In the genomic region with DNA sequence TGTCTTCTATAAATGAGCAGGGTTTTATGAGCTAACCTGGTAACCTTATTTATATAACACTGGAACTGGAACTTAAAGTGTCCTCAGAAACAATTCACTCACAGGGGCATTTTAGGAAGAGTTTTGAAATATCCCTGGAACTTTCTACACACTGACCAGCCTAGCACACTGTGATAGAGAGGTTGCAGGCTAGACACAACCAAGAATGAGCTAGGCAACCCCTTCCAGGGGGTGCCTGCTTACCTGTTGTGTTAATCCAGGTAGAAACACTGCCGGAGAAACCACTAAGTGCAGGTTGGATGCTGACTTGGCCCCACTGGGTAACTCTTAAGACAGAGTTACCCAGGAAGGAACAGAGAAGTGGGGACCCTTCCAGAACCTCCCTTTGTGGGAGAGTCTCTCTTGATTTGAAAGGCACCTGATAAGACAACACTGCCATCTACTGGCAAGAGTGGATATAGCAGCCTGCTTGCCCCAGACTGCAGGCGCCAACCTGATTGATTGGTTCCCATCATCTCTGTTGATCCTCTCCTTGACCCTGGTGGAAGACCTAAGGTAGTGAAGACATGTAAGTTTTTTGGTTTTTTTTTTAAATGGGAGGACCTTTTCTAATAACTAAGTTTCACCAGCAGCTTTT, we compare ENCODE assay signal across 8 mouse cellular contexts. TPM values are rescaled to one million over a fixed set of nuclear protein-coding genes. Genes with fewer than 3 reads are reported as not detected.
DNase-seq lines count a peak whose midpoint lies in the region; ATAC-seq lines count a peak whose summit lies in the region.

No protein-coding gene starts in this region.

- no peaks in the 10 kb centered on the region for H3K36me3 ChIP-seq in forebrain, embryonic 16.5 days (ENCODE audit: control insufficient read depth, insufficient read depth)
- H3K36me3 ChIP-seq in hindbrain, embryonic 13.5 days, result no peaks in the 10 kb centered on the region

- no peaks in the 10 kb centered on the region for H3K4me1 ChIP-seq in forebrain, embryonic 16.5 days (replicated peaks; ENCODE audit: control insufficient read depth, insufficient read depth, low read length)
- 0 out of 2 replicates have a peak, but pooled peaks cover 6% of the 10 kb centered on the region for H3K4me1 ChIP-seq in hindbrain, embryonic 13.5 days (replicated peaks)

- 32% methylated on average over 2 of the region's 2 CpGs for WGBS in forebrain, embryonic 16.5 days
- 30% methylated on average over 2 of the region's 2 CpGs for WGBS in hindbrain, embryonic 13.5 days

- no peaks in the 10 kb centered on the region for H3K27me3 ChIP-seq in forebrain, embryonic 16.5 days (replicated peaks; ENCODE audit: control insufficient read depth, insufficient read depth, low read length)
- 0 out of 2 replicates have a peak, but pooled peaks cover 6% of the 10 kb centered on the region for H3K27me3 ChIP-seq in hindbrain, embryonic 13.5 days

- H3K4me2 ChIP-seq in forebrain, embryonic 16.5 days (ENCODE audit: low read length), result no peak overlapping the region
- H3K4me2 ChIP-seq in hindbrain, embryonic 13.5 days, result no peak overlapping the region

- H3K27ac ChIP-seq in forebrain, embryonic 16.5 days (ENCODE audit: low read length), result no peak overlapping the region
- H3K27ac ChIP-seq in hindbrain, embryonic 13.5 days, result no peak overlapping the region

- ATAC-seq in forebrain, embryonic 16.5 days, result peak; percentile 73
- ATAC-seq in hindbrain, embryonic 13.5 days (ENCODE audit: low FRiP score), result 0 out of 2 replicates have a peak, but pooled peaks have one; percentile 44

- H3K9me3 ChIP-seq in forebrain, embryonic 16.5 days (ENCODE audit: control insufficient read depth, low read length), result no peaks in the 10 kb centered on the region
- H3K9me3 ChIP-seq in hindbrain, embryonic 13.5 days, result no peaks in the 10 kb centered on the region

- peak; percentile 93 for DNase-seq in NIH3T3 (ENCODE audit: low read depth)
- DNase-seq in cerebellum, adult 11-12 months, result peak; percentile 32
- DNase-seq in layer of hippocampus, postnatal 14 days (ENCODE audit: low spot score in 2 of 2), result peak; percentile 84 to 92
- peak; percentile 86 for DNase-seq in lung, postnatal 25 days (ENCODE audit: low spot score)
- DNase-seq in retina, embryonic 14.5 days (ENCODE audit: low spot score), result peak; percentile 84
- DNase-seq in urinary bladder, adult 2 months (ENCODE audit: low spot score), result peak; percentile 57

- H3K9ac ChIP-seq in forebrain, embryonic 16.5 days (replicated peaks; ENCODE audit: low read depth, low read length), result no peak overlapping the region
- H3K9ac ChIP-seq in hindbrain, embryonic 13.5 days, result no peak overlapping the region

- H3K4me3 ChIP-seq in forebrain, embryonic 16.5 days (replicated peaks; ENCODE audit: low read length), result no peak overlapping the region
- no peak overlapping the region for H3K4me3 ChIP-seq in hindbrain, embryonic 13.5 days

RNA-seq across cellular contexts. Expression of a gene that starts 36.7 kb away (rescaled TPM):
- polyA plus RNA-seq in forebrain, embryonic 16.5 days (2015; fragmentation: Nextera tagmentation; extraction: Ambion mirVana), result 2.1 and 2.5 TPM in 2 replicates
- polyA plus RNA-seq in hindbrain, embryonic 13.5 days (2015; fragmentation: Nextera tagmentation; extraction: Ambion mirVana), result 1.5 and 3.7 TPM in 2 replicates
- 1 to 10 TPM; 2.9 to 4.5 TPM for total RNA-seq in layer of hippocampus, postnatal 14 days (2021)
- polyA plus RNA-seq in urinary bladder, adult 2 months (2012; rRNA removed), result 24.9 and 29.4 TPM in 2 replicates

Comparison
In these comparisons a context has a peak if more than half of its experiments do, and no peak if none do; other contexts are left out.
1. DNase-seq: peak in every context shown above with its lines; median percentile 93 in NIH3T3; 88 in layer of hippocampus, postnatal 14 days; 86 in lung, postnatal 25 days; 84 in retina, embryonic 14.5 days; 57 in urinary bladder, adult 2 months; 32 in cerebellum, adult 11-12 months.